Mouse (Mus musculus): ENCODE results near the gene Fzr1. TPM values are rescaled to one million over a fixed set of nuclear protein-coding genes. Genes with fewer than 3 reads are reported as not detected.
A peak's percentile ranks its signal among the peaks of the same experiment; 100 is the strongest.

Fzr1 gene
- polyA plus RNA-seq, 1 experiment from 2014 or later = 149 TPM

DNA sequence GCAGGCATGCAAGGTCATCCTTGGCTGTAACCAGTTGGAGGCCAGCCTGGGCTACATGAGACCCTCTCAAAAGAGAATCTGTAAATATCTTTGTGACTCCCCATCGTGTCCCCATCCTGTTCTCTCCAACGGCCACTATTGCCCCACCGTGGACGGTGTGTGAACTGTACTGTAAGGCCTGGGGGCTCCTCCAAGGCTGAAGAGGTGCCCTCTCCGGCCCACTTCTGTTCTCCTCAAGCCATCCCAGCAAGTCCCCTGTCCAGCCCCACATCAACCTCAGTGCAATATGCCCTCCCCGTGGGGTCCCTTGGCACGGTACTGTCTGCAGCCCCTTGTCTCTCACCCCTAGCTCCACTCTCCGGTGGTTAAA is 59.0 kb downstream of the Fzr1 start:
- Histone ChIP-seq H3K27ac (ENCODE audit: low read depth, low read length) (peak overlapping the region; percentile 93), H3K27me3 (replicated peaks; ENCODE audit: control insufficient read depth, insufficient read depth, low read length) (no peaks in the 10 kb centered on the region), H3K9me3 (ENCODE audit: control insufficient read depth, low read length) (no peaks in the 10 kb centered on the region), H3K4me3 (ENCODE audit: low read length) (peak overlapping the region; percentile 94), H3K9ac (ENCODE audit: low read depth, low read length) (peak overlapping the region; percentile 51; the same call in 1 of the 2 replicates), H3K4me2 (ENCODE audit: low read length) (peak overlapping the region; percentile 65), H3K36me3 (ENCODE audit: control insufficient read depth, insufficient read depth, low read length) (peaks cover 48% of the 10 kb centered on the region), H3K4me1 (ENCODE audit: control insufficient read depth, insufficient read depth, low read depth, low read length) (peaks cover 22% of the 10 kb centered on the region)
- no peak for ATAC-seq
- 38% methylated on average over 8 of the region's 8 CpGs for WGBS

DNA sequence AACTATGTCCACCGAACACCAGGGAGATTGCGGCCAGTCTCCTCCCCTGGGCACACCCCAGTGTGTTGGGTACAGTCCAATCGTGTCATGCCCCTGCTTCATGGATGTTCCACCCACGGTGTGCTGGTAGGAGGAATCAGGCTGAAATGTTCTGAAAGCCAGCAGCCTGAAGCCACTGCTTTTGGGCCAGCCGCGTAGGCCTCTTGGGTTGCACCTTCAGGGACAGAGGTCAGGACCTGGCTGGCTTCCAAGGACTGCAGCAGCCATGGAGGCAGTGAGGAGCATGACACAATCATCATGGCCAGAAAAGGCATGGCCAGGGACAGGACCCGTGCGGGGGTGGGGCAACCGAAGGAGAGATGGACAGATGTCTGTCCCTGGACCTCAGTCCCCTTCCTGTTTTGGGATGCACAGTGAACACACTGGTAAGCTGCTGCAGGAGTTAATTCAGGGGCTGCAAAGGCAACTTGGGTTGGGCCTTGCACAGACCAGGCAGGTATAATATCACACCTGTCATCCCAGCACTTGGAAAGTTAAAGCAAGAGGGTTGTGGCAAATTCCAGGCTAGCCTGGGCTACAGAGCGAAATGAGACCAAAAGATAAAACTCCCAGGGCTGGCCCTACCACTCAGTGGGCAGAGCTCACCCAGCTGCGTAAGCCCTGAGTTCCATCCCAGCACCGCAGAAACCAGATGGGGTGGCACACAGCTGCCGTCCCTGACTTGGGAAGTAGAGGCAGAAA is 59.6 kb downstream of the Fzr1 start:
- Histone ChIP-seq H3K4me3 (ENCODE audit: low read length) (no peak overlapping the region), H3K27me3 (replicated peaks; ENCODE audit: control insufficient read depth, insufficient read depth, low read length) (no peaks in the 10 kb centered on the region), H3K9me3 (ENCODE audit: control insufficient read depth, low read length) (no peaks in the 10 kb centered on the region), H3K4me2 (ENCODE audit: low read length) (no peak overlapping the region; the same call in 1 of the 2 replicates), H3K4me1 (ENCODE audit: control insufficient read depth, insufficient read depth, low read depth, low read length) (peaks cover 22% of the 10 kb centered on the region), H3K9ac (ENCODE audit: low read depth, low read length) (no peak overlapping the region; the same call in none of the 2 replicates), H3K36me3 (ENCODE audit: control insufficient read depth, insufficient read depth, low read length) (peaks cover 47% of the 10 kb centered on the region), H3K27ac (ENCODE audit: low read depth, low read length) (no peak overlapping the region)
- 89% methylated on average over 13 of the region's 13 CpGs for WGBS
- no peak for ATAC-seq

DNA sequence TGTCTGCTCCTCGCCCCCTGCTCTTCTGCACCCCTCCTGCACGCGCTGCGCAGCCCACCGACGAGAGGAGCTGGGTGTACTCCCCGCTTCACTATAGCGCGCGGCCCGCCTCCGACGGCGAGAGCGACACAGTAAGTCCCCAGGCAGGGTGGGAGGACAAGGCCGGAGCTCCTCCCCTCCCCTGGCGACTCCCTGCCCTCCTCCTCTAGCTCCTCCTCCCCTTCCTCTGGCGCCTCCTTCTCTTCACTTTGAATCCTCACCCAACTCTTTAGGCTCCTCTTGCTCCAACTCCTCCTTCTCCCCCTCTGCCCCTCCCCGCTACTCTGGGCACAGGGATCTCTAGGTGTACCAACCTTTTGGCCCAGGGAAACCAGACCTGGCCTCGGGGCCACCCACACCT is 61.0 kb downstream of the Fzr1 start:
- Histone ChIP-seq H3K9me3 (ENCODE audit: control insufficient read depth, low read length) (no peaks in the 10 kb centered on the region), H3K27me3 (replicated peaks; ENCODE audit: control insufficient read depth, insufficient read depth, low read length) (no peaks in the 10 kb centered on the region), H3K9ac (ENCODE audit: low read depth, low read length) (no peak overlapping the region), H3K4me3 (ENCODE audit: low read length) (no peak overlapping the region), H3K4me1 (ENCODE audit: control insufficient read depth, insufficient read depth, low read depth, low read length) (peaks cover 19% of the 10 kb centered on the region), H3K27ac (ENCODE audit: low read depth, low read length) (no peak overlapping the region), H3K36me3 (ENCODE audit: control insufficient read depth, insufficient read depth, low read length) (peaks cover 45% of the 10 kb centered on the region), H3K4me2 (ENCODE audit: low read length) (peak overlapping the region; percentile 2; the same call in 1 of the 2 replicates)
- WGBS = 18% methylated on average over 20 of the region's 20 CpGs
- ATAC-seq = no peak

DNA sequence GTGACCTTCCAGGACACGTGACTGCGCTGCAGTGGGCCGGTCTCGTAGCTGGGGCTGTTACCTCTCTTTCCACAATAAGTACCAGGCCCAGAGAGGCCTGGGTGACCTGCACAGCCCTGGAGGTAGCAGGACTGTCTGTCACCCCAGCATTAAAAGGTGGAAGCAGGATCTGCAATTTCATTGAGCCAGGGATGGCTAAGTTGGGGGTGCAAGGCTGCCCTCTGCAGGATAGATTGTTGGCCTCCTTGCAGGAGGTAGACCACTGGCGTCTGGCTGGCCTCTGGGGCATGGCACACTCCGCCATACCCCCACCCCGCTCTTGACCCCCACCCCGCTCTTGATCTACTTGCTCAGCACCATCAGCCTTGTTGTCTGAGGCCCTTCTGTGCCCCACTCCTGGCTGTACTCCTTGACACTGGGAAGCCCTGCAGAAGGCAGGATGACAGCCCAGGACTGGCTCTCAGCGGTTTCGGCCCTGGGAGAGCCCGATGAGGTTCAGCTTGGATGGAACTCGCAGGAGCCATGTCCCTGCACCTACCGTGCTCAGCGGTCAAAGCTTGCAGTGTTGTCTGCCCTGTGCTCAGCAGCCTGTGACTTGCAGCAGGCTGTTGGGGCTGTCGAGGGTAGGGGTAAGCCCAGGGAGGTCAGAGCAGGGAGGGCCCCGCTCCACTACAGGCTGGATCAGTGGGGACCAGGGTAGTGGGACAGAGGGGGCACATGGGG is 61.8 kb downstream of the Fzr1 start:
- Histone ChIP-seq H3K4me1 (ENCODE audit: control insufficient read depth, insufficient read depth, low read depth, low read length) (peaks cover 12% of the 10 kb centered on the region), H3K27me3 (replicated peaks; ENCODE audit: control insufficient read depth, insufficient read depth, low read length) (no peaks in the 10 kb centered on the region), H3K4me2 (ENCODE audit: low read length) (peak overlapping the region; percentile 2; the same call in 1 of the 2 replicates), H3K27ac (ENCODE audit: low read depth, low read length) (no peak overlapping the region), H3K9me3 (ENCODE audit: control insufficient read depth, low read length) (no peaks in the 10 kb centered on the region), H3K4me3 (ENCODE audit: low read length) (no peak overlapping the region), H3K9ac (ENCODE audit: low read depth, low read length) (0 out of 2 replicates have a peak overlapping the region, but pooled peaks have one; percentile 11), H3K36me3 (ENCODE audit: control insufficient read depth, insufficient read depth, low read length) (peaks cover 49% of the 10 kb centered on the region)
- 48% methylated on average over 16 of the region's 16 CpGs for WGBS
- ATAC-seq = no peak

Small RNA genes within 50 kb of the gene (microRNA-seq; reads per million reads assigned to microRNA genes)
- 1.2 reads per million for gene Mir1191b
- gene Mir6913 = not detected

Other genes with a start within 250 kb of the Fzr1 start
- 13.3 and 13.6 TPM in 2 replicates for gene Zbtb7a, start 243.3 kb downstream of the Fzr1 start, polyA plus RNA-seq (2015; fragmentation: Nextera tagmentation; extraction: Ambion mirVana)
- 47.1 and 56.9 TPM in 2 replicates for gene Pias4, start 210.6 kb downstream of the Fzr1 start, polyA plus RNA-seq (2015; fragmentation: Nextera tagmentation; extraction: Ambion mirVana)
- gene Eef2, start 201.9 kb downstream of the Fzr1 start, polyA plus RNA-seq (2015; fragmentation: Nextera tagmentation; extraction: Ambion mirVana) = 525 and 551 TPM in 2 replicates
- 49.0 and 58.7 TPM in 2 replicates for gene Dapk3, start 195.5 kb downstream of the Fzr1 start, polyA plus RNA-seq (2015; fragmentation: Nextera tagmentation; extraction: Ambion mirVana)
- not detected in 2 replicates for gene 4930442H23Rik, start 194.7 kb downstream of the Fzr1 start, polyA plus RNA-seq (2015; fragmentation: Nextera tagmentation; extraction: Ambion mirVana)
- gene Nmrk2, start 176.5 kb downstream of the Fzr1 start, polyA plus RNA-seq (2015; fragmentation: Nextera tagmentation; extraction: Ambion mirVana) = 0.09 and 0.24 TPM in 2 replicates
- gene Atcay, start 147.7 kb downstream of the Fzr1 start, polyA plus RNA-seq (2015; fragmentation: Nextera tagmentation; extraction: Ambion mirVana) = 85.0 and 85.6 TPM in 2 replicates
- gene Zfr2, start 145.4 kb downstream of the Fzr1 start, polyA plus RNA-seq (2015; fragmentation: Nextera tagmentation; extraction: Ambion mirVana) = 23.8 and 28.7 TPM in 2 replicates
- 60.4 and 72.8 TPM in 2 replicates for gene Matk, start 125.6 kb downstream of the Fzr1 start, polyA plus RNA-seq (2015; fragmentation: Nextera tagmentation; extraction: Ambion mirVana)
- gene Mrpl54, start 111.6 kb downstream of the Fzr1 start, polyA plus RNA-seq (2015; fragmentation: Nextera tagmentation; extraction: Ambion mirVana) = 126 and 137 TPM in 2 replicates
- 39.2 and 41.8 TPM in 2 replicates for gene Apba3, start 111.6 kb downstream of the Fzr1 start, polyA plus RNA-seq (2015; fragmentation: Nextera tagmentation; extraction: Ambion mirVana)
- gene Tjp3, start 86.9 kb downstream of the Fzr1 start, polyA plus RNA-seq (2015; fragmentation: Nextera tagmentation; extraction: Ambion mirVana) = 5.3 and 6.4 TPM in 2 replicates
- gene Pip5k1c, start 85.6 kb downstream of the Fzr1 start, polyA plus RNA-seq (2015; fragmentation: Nextera tagmentation; extraction: Ambion mirVana) = 128 and 144 TPM in 2 replicates
- 26.3 and 30.6 TPM in 2 replicates for gene Cactin, start 57.4 kb downstream of the Fzr1 start, polyA plus RNA-seq (2015; fragmentation: Nextera tagmentation; extraction: Ambion mirVana)
- gene Tbxa2r, start 49.8 kb downstream of the Fzr1 start, polyA plus RNA-seq (2015; fragmentation: Nextera tagmentation; extraction: Ambion mirVana) = 5.4 and 6.3 TPM in 2 replicates
- not detected in 2 replicates for gene Gipc3, start 35.2 kb downstream of the Fzr1 start, polyA plus RNA-seq (2015; fragmentation: Nextera tagmentation; extraction: Ambion mirVana)
- 31.7 TPM in 2 replicates for gene Hmg20b, start 28.0 kb downstream of the Fzr1 start, polyA plus RNA-seq (2015; fragmentation: Nextera tagmentation; extraction: Ambion mirVana)
- gene Mfsd12, start 21.0 kb downstream of the Fzr1 start, polyA plus RNA-seq (2015; fragmentation: Nextera tagmentation; extraction: Ambion mirVana) = 17.5 and 19.0 TPM in 2 replicates
- gene 4930404N11Rik, start 12.7 kb downstream of the Fzr1 start, polyA plus RNA-seq (2015; fragmentation: Nextera tagmentation; extraction: Ambion mirVana) = 0.49 and 1.1 TPM in 2 replicates
- gene Dohh, start 5.9 kb upstream of the Fzr1 start, polyA plus RNA-seq (2015; fragmentation: Nextera tagmentation; extraction: Ambion mirVana) = 99.8 and 108 TPM in 2 replicates
- gene Gm48551, start 6.0 kb upstream of the Fzr1 start, polyA plus RNA-seq (2015; fragmentation: Nextera tagmentation; extraction: Ambion mirVana) = 7.9 and 9.4 TPM in 2 replicates
- gene Gm48552, start 10.5 kb upstream of the Fzr1 start, polyA plus RNA-seq (2015; fragmentation: Nextera tagmentation; extraction: Ambion mirVana) = 1.5 and 2.2 TPM in 2 replicates
- 1.6 and 2.3 TPM in 2 replicates for gene Smim24, start 14.5 kb upstream of the Fzr1 start, polyA plus RNA-seq (2015; fragmentation: Nextera tagmentation; extraction: Ambion mirVana)
- gene Nfic, start 77.1 kb upstream of the Fzr1 start, polyA plus RNA-seq (2015; fragmentation: Nextera tagmentation; extraction: Ambion mirVana) = 24.5 and 34.5 TPM in 2 replicates
- gene Celf5, start 104.2 kb upstream of the Fzr1 start, polyA plus RNA-seq (2015; fragmentation: Nextera tagmentation; extraction: Ambion mirVana) = 60.1 and 63.6 TPM in 2 replicates
- 68.9 and 82.7 TPM in 2 replicates for gene Ncln, start 117.9 kb upstream of the Fzr1 start, polyA plus RNA-seq (2015; fragmentation: Nextera tagmentation; extraction: Ambion mirVana)
- 0.65 and 0.79 TPM in 2 replicates for gene S1pr4, start 121.6 kb upstream of the Fzr1 start, polyA plus RNA-seq (2015; fragmentation: Nextera tagmentation; extraction: Ambion mirVana)
- 0.81 and 1.1 TPM in 2 replicates for gene Gna15, start 145.7 kb upstream of the Fzr1 start, polyA plus RNA-seq (2015; fragmentation: Nextera tagmentation; extraction: Ambion mirVana)
- gene Gna11, start 166.7 kb upstream of the Fzr1 start, polyA plus RNA-seq (2015; fragmentation: Nextera tagmentation; extraction: Ambion mirVana) = 96.0 and 104 TPM in 2 replicates
- gene Aes, start 181.0 kb upstream of the Fzr1 start, polyA plus RNA-seq (2015; fragmentation: Nextera tagmentation; extraction: Ambion mirVana) = 457 and 712 TPM in 2 replicates
- gene Tle2, start 196.0 kb upstream of the Fzr1 start, polyA plus RNA-seq (2015; fragmentation: Nextera tagmentation; extraction: Ambion mirVana) = 40.9 and 50.2 TPM in 2 replicates
- gene Tle6, start 222.6 kb upstream of the Fzr1 start, polyA plus RNA-seq (2015; fragmentation: Nextera tagmentation; extraction: Ambion mirVana) = 9.0 and 9.2 TPM in 2 replicates
- gene BC025920, start 227.8 kb upstream of the Fzr1 start, polyA plus RNA-seq (2015; fragmentation: Nextera tagmentation; extraction: Ambion mirVana) = 1.6 and 2.3 TPM in 2 replicates
- 35.8 and 46.0 TPM in 2 replicates for gene Sirt6, start 249.3 kb upstream of the Fzr1 start, polyA plus RNA-seq (2015; fragmentation: Nextera tagmentation; extraction: Ambion mirVana)